Comparison of ENCODE assay signal across 11 mouse cellular contexts in the genomic region with DNA sequence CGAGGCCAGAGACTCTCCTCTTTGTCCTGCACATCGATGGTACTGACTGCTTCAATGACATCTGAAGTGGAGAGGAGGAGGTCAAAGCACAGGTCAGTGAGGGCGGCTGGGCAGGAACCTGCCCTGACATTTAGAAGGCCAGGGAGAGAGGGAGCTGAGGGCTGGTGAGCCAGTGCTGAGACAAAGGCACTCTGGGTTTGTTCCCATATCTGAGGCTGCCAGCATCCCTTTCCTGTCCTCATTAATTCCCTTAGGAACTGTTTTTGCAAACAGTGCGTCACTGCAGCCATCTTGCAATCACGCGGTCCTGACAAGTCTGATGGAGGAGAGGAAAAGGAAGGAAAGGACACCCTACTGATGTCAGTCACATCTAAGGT. TPM values are rescaled to one million over a fixed set of nuclear protein-coding genes. Genes with fewer than 3 reads are reported as not detected.
DNase-seq lines count a peak whose midpoint lies in the region; ATAC-seq and TF ChIP-seq lines count a peak whose summit lies in the region.
"Had no signal": no experiment of that assay in that cellular context is flagged by ENCODE, and none has a peak within 500 bp of the region (broad histone marks: within the 10 kb centered on the region; RNA-seq: fewer than 3 reads in every experiment).

No protein-coding gene starts in this region.

- no peak overlapping the region for H3K4me3 ChIP-seq in embryonic facial prominence, embryonic 13.5 days
- H3K4me3 ChIP-seq in embryonic facial prominence, embryonic 10.5 days: no peak overlapping the region
- no peak overlapping the region for H3K4me3 ChIP-seq in layer of hippocampus, adult 2 months
- H3K4me3 ChIP-seq: limb, embryonic 13.5 days; megakaryocyte, embryonic 14.5 days had no signal

- no peak for TF ChIP-seq CTCF in layer of hippocampus, adult 2 months (conservative IDR thresholded peaks at IDR 0.05)

- no peak overlapping the region for H3K27ac ChIP-seq in embryonic facial prominence, embryonic 13.5 days
- no peak overlapping the region; the same call in 1 of the 2 replicates for H3K27ac ChIP-seq in embryonic facial prominence, embryonic 10.5 days (replicated peaks)
- H3K27ac ChIP-seq in layer of hippocampus, adult 2 months: peak overlapping the region; percentile 73
- H3K27ac ChIP-seq: limb, embryonic 13.5 days had no signal

- no peak for ATAC-seq in embryonic facial prominence, embryonic 13.5 days (ENCODE audit: insufficient number of reproducible peaks, insufficient read depth, low FRiP score, low TSS enrichment, low read depth)

- H3K4me1 ChIP-seq in embryonic facial prominence, embryonic 13.5 days: peaks cover 12% of the 10 kb centered on the region
- H3K4me1 ChIP-seq in embryonic facial prominence, embryonic 10.5 days: peaks cover 12% of the 10 kb centered on the region

- no peak for DNase-seq in embryonic facial prominence, embryonic 10.5 days (ENCODE audit: low spot score)
- no peak for DNase-seq in layer of hippocampus, adult 2 months (ENCODE audit: low spot score in 2 of 2)
- no peak for DNase-seq in layer of hippocampus, postnatal 10 days (ENCODE audit: low spot score in 2 of 2)
- peak; percentile 66 for DNase-seq in cerebellum, adult 9-10 months
- peak; percentile 38 for DNase-seq in kidney, postnatal 10 days
- DNase-seq in gastrocnemius, adult 18-20 months (ENCODE audit: low spot score): no peak
- no peak for DNase-seq in right cerebral cortex, postnatal 25 days

- H3K4me2 ChIP-seq in embryonic facial prominence, embryonic 13.5 days: no peak overlapping the region
- H3K4me2 ChIP-seq: limb, embryonic 13.5 days had no signal

- H3K27me3 ChIP-seq in embryonic facial prominence, embryonic 13.5 days: no peaks in the 10 kb centered on the region
- no peaks in the 10 kb centered on the region for H3K27me3 ChIP-seq in embryonic facial prominence, embryonic 10.5 days (replicated peaks; ENCODE audit: low read depth, poor library complexity, severe bottlenecking)
- H3K27me3 ChIP-seq: limb, embryonic 13.5 days; megakaryocyte, embryonic 14.5 days had no signal

- 87% methylated on average over 6 of the region's 6 CpGs for WGBS in embryonic facial prominence, embryonic 13.5 days
- WGBS in embryonic facial prominence, embryonic 10.5 days: 81% methylated on average over 6 of the region's 6 CpGs

- H3K9me3 ChIP-seq in embryonic facial prominence, embryonic 13.5 days: no peaks in the 10 kb centered on the region
- H3K9me3 ChIP-seq in embryonic facial prominence, embryonic 10.5 days: no peaks in the 10 kb centered on the region
- H3K9me3 ChIP-seq: limb, embryonic 13.5 days; megakaryocyte, embryonic 14.5 days had no signal

- H3K9ac ChIP-seq in embryonic facial prominence, embryonic 13.5 days: 0 out of 2 replicates have a peak overlapping the region, but pooled peaks have one; percentile 27
- H3K9ac ChIP-seq: limb, embryonic 13.5 days had no signal

- H3K36me3 ChIP-seq in embryonic facial prominence, embryonic 13.5 days: peaks cover 84% of the 10 kb centered on the region
- H3K36me3 ChIP-seq in embryonic facial prominence, embryonic 10.5 days (replicated peaks): peaks cover 94% of the 10 kb centered on the region

RNA-seq across cellular contexts. Expression of a gene that starts 7.3 kb away (rescaled TPM):
- polyA plus RNA-seq in embryonic facial prominence, embryonic 13.5 days (2015; fragmentation: Nextera tagmentation; extraction: Ambion mirVana): 31.5 and 33.0 TPM in 2 replicates
- polyA plus RNA-seq in embryonic facial prominence, embryonic 10.5 days (2016; fragmentation: Nextera tagmentation; extraction: Ambion mirVana): 49.1 and 52.0 TPM in 2 replicates
- total RNA-seq in layer of hippocampus, adult 2 months (2021): 10 to 100 TPM; 31.2 to 33.3 TPM
- total RNA-seq in layer of hippocampus, postnatal 10 days (2021): 10 to 100 TPM; 28.4 to 33.4 TPM
- 1 to 10 TPM; 3.1 to 3.3 TPM for total RNA-seq in gastrocnemius, adult 18-20 months (2021)

RNA-seq across cellular contexts. Expression of a gene that starts 11.1 kb away (rescaled TPM):
- 5.6 and 5.8 TPM in 2 replicates for polyA plus RNA-seq in embryonic facial prominence, embryonic 13.5 days (2015; fragmentation: Nextera tagmentation; extraction: Ambion mirVana)
- 7.0 and 7.4 TPM in 2 replicates for polyA plus RNA-seq in embryonic facial prominence, embryonic 10.5 days (2016; fragmentation: Nextera tagmentation; extraction: Ambion mirVana)
- total RNA-seq in layer of hippocampus, adult 2 months (2021): 10 to 100 TPM; 10.7 to 13.7 TPM
- 10 to 100 TPM in 1 of 2 experiments, 1 to 10 TPM in 1; 9.9 to 12.7 TPM for total RNA-seq in layer of hippocampus, postnatal 10 days (2021)
- total RNA-seq in gastrocnemius, adult 18-20 months (2021): 10 to 100 TPM in 1 of 2 experiments, 1 to 10 TPM in 1; 3.8 to 10.7 TPM
- total RNA-seq: granulocyte monocyte progenitor cell, adult 5-6 weeks had no signal

RNA-seq across cellular contexts. Expression of a gene that starts 33.0 kb away (rescaled TPM):
- polyA plus RNA-seq in embryonic facial prominence, embryonic 13.5 days (2015; fragmentation: Nextera tagmentation; extraction: Ambion mirVana): 3.3 and 3.9 TPM in 2 replicates
- 3.0 and 3.5 TPM in 2 replicates for polyA plus RNA-seq in embryonic facial prominence, embryonic 10.5 days (2016; fragmentation: Nextera tagmentation; extraction: Ambion mirVana)
- total RNA-seq in layer of hippocampus, adult 2 months (2021): 10 to 100 TPM; 15.1 to 17.4 TPM
- 10 to 100 TPM; 13.5 to 14.4 TPM for total RNA-seq in layer of hippocampus, postnatal 10 days (2021)
- 1 to 10 TPM; 1.5 to 2.1 TPM for total RNA-seq in gastrocnemius, adult 18-20 months (2021)

RNA-seq across cellular contexts. Expression of a gene that starts 53.8 kb away (rescaled TPM):
- 212 and 227 TPM in 2 replicates for polyA plus RNA-seq in embryonic facial prominence, embryonic 13.5 days (2015; fragmentation: Nextera tagmentation; extraction: Ambion mirVana)
- polyA plus RNA-seq in embryonic facial prominence, embryonic 10.5 days (2016; fragmentation: Nextera tagmentation; extraction: Ambion mirVana): 188 and 190 TPM in 2 replicates
- 10 to 100 TPM; 54.2 to 56.2 TPM for total RNA-seq in layer of hippocampus, adult 2 months (2021)
- 10 to 100 TPM; 75.7 to 79.5 TPM for total RNA-seq in layer of hippocampus, postnatal 10 days (2021)
- 10 to 100 TPM; 25.1 to 29.4 TPM for total RNA-seq in gastrocnemius, adult 18-20 months (2021)

Comparison
In these comparisons a context has a peak if more than half of its experiments do, and no peak if none do; other contexts are left out.
1. DNase-seq: peak in cerebellum, adult 9-10 months (single experiment) and kidney, postnatal 10 days (single experiment); none in embryonic facial prominence, embryonic 10.5 days (single experiment), layer of hippocampus, adult 2 months (0 of 2), layer of hippocampus, postnatal 10 days (0 of 2), gastrocnemius, adult 18-20 months (single experiment) and right cerebral cortex, postnatal 25 days (single experiment).
2. RNA of a gene that starts 7.3 kb away (total RNA-seq): 28.4 to 33.4 TPM in layer of hippocampus, postnatal 10 days and 31.2 to 33.3 TPM in layer of hippocampus, adult 2 months; 3.1 to 3.3 TPM in gastrocnemius, adult 18-20 months; every median in the first group is over 4 times any median in the second.
3. RNA of a gene that starts 33.0 kb away (total RNA-seq): 15.1 to 17.4 TPM in layer of hippocampus, adult 2 months and 13.5 to 14.4 TPM in layer of hippocampus, postnatal 10 days; 1.5 to 2.1 TPM in gastrocnemius, adult 18-20 months; every median in the first group is over 4 times any median in the second.